ENCODE assay signal across 8 mouse cellular contexts in the genomic region with DNA sequence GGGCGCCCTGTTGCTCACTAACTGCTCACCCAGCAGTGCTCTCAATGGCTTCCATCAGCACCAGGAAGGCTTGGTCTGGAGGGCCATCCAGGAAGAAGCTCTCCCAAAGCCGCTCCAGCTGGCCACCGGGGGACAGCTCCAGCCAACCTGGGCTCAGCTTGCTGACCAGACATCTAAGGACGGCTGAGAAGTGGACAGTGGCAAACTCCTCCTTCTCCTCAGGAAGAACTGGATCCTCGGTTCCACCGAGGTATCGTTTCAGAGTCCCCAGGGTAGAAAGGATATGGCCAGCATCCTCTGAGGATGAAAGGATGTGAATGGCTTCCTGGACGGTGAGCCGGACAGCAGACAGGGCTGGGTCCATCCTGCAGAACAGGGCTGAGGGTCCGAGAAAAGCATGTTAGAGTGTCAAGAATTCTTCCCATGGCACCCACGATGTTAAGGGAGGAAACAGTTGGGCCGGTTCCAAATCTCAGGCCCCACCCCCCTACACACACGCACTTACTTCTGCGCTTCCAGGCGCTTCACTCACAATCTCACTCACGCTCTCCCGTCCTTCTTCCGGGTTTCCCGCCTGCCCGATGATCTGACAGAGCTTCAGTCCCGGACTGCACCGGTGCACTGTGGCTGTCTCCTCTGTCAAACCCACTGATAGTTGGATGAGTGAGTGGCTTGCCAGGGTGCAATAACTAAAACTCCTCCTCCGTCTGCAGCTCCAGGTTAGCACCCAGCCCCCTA. TPM values are rescaled to one million over a fixed set of nuclear protein-coding genes. Genes with fewer than 3 reads are reported as not detected.
A peak's percentile ranks its signal among the peaks of the same experiment; 100 is the strongest.
DNase-seq lines count a peak whose midpoint lies in the region; ATAC-seq and TF ChIP-seq lines count a peak whose summit lies in the region.

No protein-coding gene starts in this region.

- TF ChIP-seq CTCF in kidney, postnatal 0 days (IDR thresholded peaks at IDR 0.05; ENCODE audit: low read depth), result no peak
- no peak for TF ChIP-seq CTCF in midbrain, postnatal 0 days (IDR thresholded peaks at IDR 0.05)

- peak; percentile 65 for DNase-seq in kidney, postnatal 0 days (ENCODE audit: low spot score)
- no peak for DNase-seq in kidney, adult 11 months
- DNase-seq in MEL-GATA-1-ER (ENCODE audit: extremely low read depth, low read depth), result peak; percentile 60
- peak; percentile 39 to 58 for DNase-seq in kidney, postnatal 25 days
- peak; percentile 20 for DNase-seq in midbrain, postnatal 0 days (ENCODE audit: low spot score)
- DNase-seq in frontal cortex, postnatal 36 days (ENCODE audit: low spot score in 2 of 2), result no peak
- DNase-seq in spleen, postnatal 36 days (ENCODE audit: low spot score in 2 of 2), result no peak

- H3K4me2 ChIP-seq in kidney, postnatal 0 days (ENCODE audit: low read length), result peak overlapping the region; percentile 77
- H3K4me2 ChIP-seq in forebrain, embryonic 12.5 days, result peak overlapping the region; percentile 97
- H3K4me2 ChIP-seq in midbrain, postnatal 0 days (ENCODE audit: low read depth, low read length, poor library complexity, severe bottlenecking), result peak overlapping the region; percentile 91

- H3K9ac ChIP-seq in kidney, postnatal 0 days (ENCODE audit: low read depth, low read length), result peak overlapping the region; percentile 67
- peak overlapping the region; percentile 81 for H3K9ac ChIP-seq in forebrain, embryonic 12.5 days
- peak overlapping the region; percentile 68 for H3K9ac ChIP-seq in midbrain, postnatal 0 days (replicated peaks; ENCODE audit: low read length, poor library complexity, severe bottlenecking)

- H3K36me3 ChIP-seq in kidney, postnatal 0 days (ENCODE audit: insufficient read depth, low read length), result peaks cover 3% of the 10 kb centered on the region; the same call in 1 of the 2 replicates
- peaks cover 17% of the 10 kb centered on the region for H3K36me3 ChIP-seq in forebrain, embryonic 12.5 days (replicated peaks)
- H3K36me3 ChIP-seq in midbrain, postnatal 0 days (ENCODE audit: insufficient read depth, low read length), result peaks cover 10% of the 10 kb centered on the region

- peak overlapping the region; percentile 93 for H3K27ac ChIP-seq in kidney, postnatal 0 days
- H3K27ac ChIP-seq in forebrain, embryonic 12.5 days, result peak overlapping the region; percentile 90
- peak overlapping the region; percentile 85 for H3K27ac ChIP-seq in midbrain, postnatal 0 days (ENCODE audit: low read depth, low read length)

- 0 out of 2 replicates have a peak, but pooled peaks cover 5% of the 10 kb centered on the region for H3K4me1 ChIP-seq in kidney, postnatal 0 days (replicated peaks; ENCODE audit: insufficient read depth, low read length)
- peaks cover 14% of the 10 kb centered on the region for H3K4me1 ChIP-seq in forebrain, embryonic 12.5 days
- peaks cover 10% of the 10 kb centered on the region; the same call in 1 of the 2 replicates for H3K4me1 ChIP-seq in midbrain, postnatal 0 days (ENCODE audit: insufficient read depth, low read length)

- H3K9me3 ChIP-seq in kidney, postnatal 0 days (replicated peaks; ENCODE audit: low read length), result no peaks in the 10 kb centered on the region
- H3K9me3 ChIP-seq in forebrain, embryonic 12.5 days, result no peaks in the 10 kb centered on the region
- H3K9me3 ChIP-seq in midbrain, postnatal 0 days (ENCODE audit: low read length), result no peaks in the 10 kb centered on the region

- no peaks in the 10 kb centered on the region for H3K27me3 ChIP-seq in kidney, postnatal 0 days (ENCODE audit: insufficient read depth, low read length)
- peaks cover 5% of the 10 kb centered on the region; the same call in 1 of the 2 replicates for H3K27me3 ChIP-seq in forebrain, embryonic 12.5 days
- H3K27me3 ChIP-seq in midbrain, postnatal 0 days (ENCODE audit: insufficient read depth, low read length), result no peaks in the 10 kb centered on the region

- 5% methylated on average over 23 of the region's 23 CpGs for WGBS in kidney, postnatal 0 days
- 11% methylated on average over 23 of the region's 23 CpGs for WGBS in forebrain, embryonic 12.5 days
- WGBS in midbrain, postnatal 0 days, result 12% methylated on average over 23 of the region's 23 CpGs

- ATAC-seq in kidney, postnatal 0 days (replicated peaks; ENCODE audit: low FRiP score, low read depth), result peak; percentile 65
- ATAC-seq in forebrain, embryonic 12.5 days (ENCODE audit: low FRiP score), result peak; percentile 63
- ATAC-seq in midbrain, postnatal 0 days (ENCODE audit: low FRiP score), result peak; percentile 63; the same call in 1 of the 2 replicates

- H3K4me3 ChIP-seq in kidney, postnatal 0 days (replicated peaks; ENCODE audit: low read depth, low read length), result peak overlapping the region; percentile 38
- peak overlapping the region; percentile 63 for H3K4me3 ChIP-seq in forebrain, embryonic 12.5 days (replicated peaks)
- peak overlapping the region; percentile 60 for H3K4me3 ChIP-seq in midbrain, postnatal 0 days (ENCODE audit: low read depth, low read length)

RNA-seq across cellular contexts. Expression of a gene that starts 0.7 kb away (rescaled TPM):
- polyA plus RNA-seq in kidney, postnatal 0 days (2015; fragmentation: Nextera tagmentation; extraction: Ambion mirVana), result 24.2 and 24.7 TPM in 2 replicates
- polyA plus RNA-seq in forebrain, embryonic 12.5 days (2016; fragmentation: Nextera tagmentation; extraction: Ambion mirVana), result 42.4 and 47.5 TPM in 2 replicates
- total RNA-seq in midbrain, postnatal 0 days (2014; rRNA removed), result 45.0 and 56.3 TPM in 2 replicates
- 34.9 and 36.5 TPM in 2 replicates for polyA plus RNA-seq in midbrain, postnatal 0 days (2015; fragmentation: Nextera tagmentation; extraction: Ambion mirVana)

RNA-seq across cellular contexts. Expression of a gene that starts 5.5 kb away (rescaled TPM):
- polyA plus RNA-seq in kidney, postnatal 0 days (2015; fragmentation: Nextera tagmentation; extraction: Ambion mirVana), result not detected in 2 replicates
- 0.18 TPM in 1 of 2 replicates, not detected in the other for polyA plus RNA-seq in forebrain, embryonic 12.5 days (2016; fragmentation: Nextera tagmentation; extraction: Ambion mirVana)
- total RNA-seq in midbrain, postnatal 0 days (2014; rRNA removed), result 0.42 TPM in 1 of 2 replicates, not detected in the other
- polyA plus RNA-seq in midbrain, postnatal 0 days (2015; fragmentation: Nextera tagmentation; extraction: Ambion mirVana), result 0.20 and 0.59 TPM in 2 replicates

RNA-seq across cellular contexts. Expression of a gene that starts 18.1 kb away (rescaled TPM):
- 14.7 and 17.2 TPM in 2 replicates for polyA plus RNA-seq in kidney, postnatal 0 days (2015; fragmentation: Nextera tagmentation; extraction: Ambion mirVana)
- 23.9 and 26.1 TPM in 2 replicates for polyA plus RNA-seq in forebrain, embryonic 12.5 days (2016; fragmentation: Nextera tagmentation; extraction: Ambion mirVana)
- total RNA-seq in midbrain, postnatal 0 days (2014; rRNA removed), result 37.9 and 39.5 TPM in 2 replicates
- polyA plus RNA-seq in midbrain, postnatal 0 days (2015; fragmentation: Nextera tagmentation; extraction: Ambion mirVana), result 25.5 and 26.7 TPM in 2 replicates

RNA-seq across cellular contexts. Expression of a gene that starts 31.7 kb away (rescaled TPM):
- polyA plus RNA-seq in kidney, postnatal 0 days (2015; fragmentation: Nextera tagmentation; extraction: Ambion mirVana), result 54.5 and 59.9 TPM in 2 replicates
- polyA plus RNA-seq in forebrain, embryonic 12.5 days (2016; fragmentation: Nextera tagmentation; extraction: Ambion mirVana), result 8.2 and 9.1 TPM in 2 replicates
- total RNA-seq in midbrain, postnatal 0 days (2014; rRNA removed), result 11.1 and 11.2 TPM in 2 replicates
- 8.2 and 8.3 TPM in 2 replicates for polyA plus RNA-seq in midbrain, postnatal 0 days (2015; fragmentation: Nextera tagmentation; extraction: Ambion mirVana)

RNA-seq across cellular contexts. Expression of a gene that starts 47.2 kb away (rescaled TPM):
- polyA plus RNA-seq in kidney, postnatal 0 days (2015; fragmentation: Nextera tagmentation; extraction: Ambion mirVana), result not detected in 2 replicates
- not detected in 2 replicates for polyA plus RNA-seq in forebrain, embryonic 12.5 days (2016; fragmentation: Nextera tagmentation; extraction: Ambion mirVana)
- total RNA-seq in midbrain, postnatal 0 days (2014; rRNA removed), result not detected in 2 replicates
- polyA plus RNA-seq in midbrain, postnatal 0 days (2015; fragmentation: Nextera tagmentation; extraction: Ambion mirVana), result not detected in 2 replicates

Comparison
In these comparisons a context has a peak if more than half of its experiments do, and no peak if none do; other contexts are left out.
1. DNase-seq: peak in kidney, postnatal 0 days (single experiment), MEL-GATA-1-ER (single experiment), kidney, postnatal 25 days (2 of 2) and midbrain, postnatal 0 days (single experiment); none in kidney, adult 11 months (single experiment), frontal cortex, postnatal 36 days (0 of 2) and spleen, postnatal 36 days (0 of 2).
2. Peak in every context shown above with its lines, with median percentiles within 50 percentile points of each other: ATAC-seq, H3K27ac ChIP-seq, H3K4me2 ChIP-seq, H3K4me3 ChIP-seq and H3K9ac ChIP-seq.